Mouse (Mus musculus) G1E (cell line): ENCODE results near the gene Fgfr2. TPM values are rescaled to one million over a fixed set of nuclear protein-coding genes. Genes with fewer than 3 reads are reported as not detected.

ENCODE experiments used
- ATAC-seq: 2 replicates; pipeline ENCODE4 v1.8.0; 2016; ENCODE audit warnings: mild to moderate bottlenecking; ENCODE audit not compliant: insufficient number of reproducible peaks, poor library complexity, low FRiP score, severe bottlenecking; ENCODE audit errors: extremely low read depth
- DNase-seq: peaks from one replicate; pipeline ENCODE4 v3.0.0; 2012; ENCODE audit warnings: low spot score
- H3K27me3 ChIP-seq: 2 replicates; pipeline ENCODE4 v1.6.1; 2012; ENCODE audit warnings: mild to moderate bottlenecking, low read length, inconsistent platforms; ENCODE audit not compliant: insufficient read depth
- H3K36me3 ChIP-seq: replicated peaks from 2 replicates; pipeline ENCODE3; 2012; ENCODE audit warnings: mild to moderate bottlenecking, inconsistent platforms
- H3K4me1 ChIP-seq: 2 replicates; pipeline ENCODE4 v1.6.1; 2012; ENCODE audit warnings: low read depth, low read length, inconsistent platforms, mixed read lengths; ENCODE audit not compliant: insufficient read depth
- H3K4me3 ChIP-seq: 2 replicates; pipeline ENCODE4 v1.5.1; 2012; ENCODE audit warnings: low read depth, mild to moderate bottlenecking, inconsistent platforms, low read length, moderate library complexity, mixed read lengths
- H3K9me3 ChIP-seq: replicated peaks from 2 replicates; pipeline ENCODE4 v1.6.1; 2012; ENCODE audit warnings: inconsistent platforms
- CTCF ChIP-seq: IDR thresholded peaks from 2 replicates; pipeline ENCODE4 v1.5.1; 2012; ENCODE audit warnings: low read depth, low read length, inconsistent platforms, mixed read lengths
- GATA1 ChIP-seq: IDR thresholded peaks from 2 replicates; pipeline ENCODE4 v1.6.1; 2012; ENCODE audit warnings: borderline replicate concordance, low read length, inconsistent platforms, mixed read lengths
- GATA2 ChIP-seq: IDR thresholded peaks from 2 replicates; pipeline ENCODE4 v1.6.1; 2012; ENCODE audit warnings: low read depth, low read length, inconsistent platforms, borderline replicate concordance
- POLR2AphosphoS5 ChIP-seq: IDR thresholded peaks from 2 replicates; pipeline ENCODE4 v1.6.1; 2012; ENCODE audit warnings: low read depth, low read length, inconsistent platforms; ENCODE audit not compliant: insufficient replicate concordance
- TAL1 ChIP-seq: conservative IDR thresholded peaks from 2 replicates; pipeline ENCODE4 v1.6.1; 2012; ENCODE audit warnings: low read depth, low read length, inconsistent platforms, mixed read lengths
- polyA plus RNA-seq: library from polyadenylated mRNA; stranded (reverse); fragments of >175 nt; gene quantifications from 2 replicates; pipeline ENCODE4 v1.2.3, GENCODE M21; 2012
- total RNA-seq, 2 experiments: library from RNA; stranded (forward) in 1 of 2; stranded (reverse) in 1 of 2; fragments of 200-1000 nt in 1 of 2; fragments of >200 nt in 1 of 2; fragmentation: Nextera tagmentation in 1 of 2; gene quantifications; 2 replicates each; pipeline ENCODE4 v1.2.3; 2014 to 2017

Gene Fgfr2
- total and polyA plus RNA-seq, 3 experiments: 0.22 TPM; not detected in 2

GRCm38 (mm10) chr7:132803962-132804361, 319.2 kb downstream of the Fgfr2 start:
- Histone ChIP-seq H3K27me3 (no peaks in the 10 kb centered on the region), H3K4me1 (peaks cover 77% of the 10 kb centered on the region), H3K9me3 (no peaks in the 10 kb centered on the region), H3K36me3 (peaks cover 85% of the 10 kb centered on the region), H3K4me3 (no peak overlapping the region)
- DNase-seq: peak; percentile 60
- ATAC-seq: peak; percentile 66
- TF ChIP-seq TAL1 (no peak), CTCF (no peak), POLR2AphosphoS5 (no peak), GATA2 (no peak), GATA1 (no peak)

- ATAC-seq (no peak), DNase-seq (no peak)
- no peak for TF ChIP-seq GATA2
- no peak for TF ChIP-seq POLR2AphosphoS5
- TF ChIP-seq TAL1: no peak
- no peak for TF ChIP-seq CTCF
- TF ChIP-seq GATA1: no peak
- peaks cover 91% of the 10 kb centered on the region for H3K36me3 ChIP-seq
- H3K27me3 ChIP-seq: no peaks in the 10 kb centered on the region
- H3K9me3 ChIP-seq: no peaks in the 10 kb centered on the region
- no peak overlapping the region for H3K4me3 ChIP-seq
- H3K4me1 ChIP-seq: peaks cover 71% of the 10 kb centered on the region
Measured at GRCm38 (mm10) chr7:132803336-132803735, 319.8 kb downstream of the Fgfr2 start.

GRCm38 (mm10) chr7:132802691-132803090, 320.5 kb downstream of the Fgfr2 start:
- Histone ChIP-seq H3K4me1 (peaks cover 66% of the 10 kb centered on the region), H3K9me3 (no peaks in the 10 kb centered on the region)
- no peak for ATAC-seq

GRCm38 (mm10) chr7:132802066-132802465, 321.1 kb downstream of the Fgfr2 start:
- H3K4me1 ChIP-seq: peaks cover 59% of the 10 kb centered on the region
- no peak for ATAC-seq
- H3K36me3 ChIP-seq: peaks cover 93% of the 10 kb centered on the region

More at GRCm38 (mm10) chr7:132802691-132803090, 320.5 kb downstream of the Fgfr2 start:
- H3K4me3 ChIP-seq: no peak overlapping the region
- no peak for TF ChIP-seq POLR2AphosphoS5
- TF ChIP-seq TAL1: no peak
- no peak for TF ChIP-seq GATA1
- TF ChIP-seq GATA2: no peak
- no peak for TF ChIP-seq CTCF
- H3K36me3 ChIP-seq: peaks cover 94% of the 10 kb centered on the region
- DNase-seq: no peak
- H3K27me3 ChIP-seq: no peaks in the 10 kb centered on the region

GRCm38 (mm10) chr7:132801509-132801908, 321.6 kb downstream of the Fgfr2 start:
- peaks cover 54% of the 10 kb centered on the region for H3K4me1 ChIP-seq
- H3K36me3 ChIP-seq: peaks cover 90% of the 10 kb centered on the region
- H3K27me3 ChIP-seq: no peaks in the 10 kb centered on the region
- TF ChIP-seq GATA1: no peak
- no peak for TF ChIP-seq TAL1
- TF ChIP-seq POLR2AphosphoS5: no peak
- no peak for TF ChIP-seq CTCF
- TF ChIP-seq GATA2: no peak
- DNase-seq (no peak), ATAC-seq (no peak)
- H3K4me3 ChIP-seq: no peak overlapping the region
- no peaks in the 10 kb centered on the region for H3K9me3 ChIP-seq

More at GRCm38 (mm10) chr7:132802066-132802465, 321.1 kb downstream of the Fgfr2 start:
- H3K4me3 ChIP-seq: no peak overlapping the region
- H3K9me3 ChIP-seq: no peaks in the 10 kb centered on the region
- no peak for TF ChIP-seq GATA2
- DNase-seq: no peak
- no peaks in the 10 kb centered on the region for H3K27me3 ChIP-seq

- no peaks in the 10 kb centered on the region for H3K27me3 ChIP-seq
- H3K36me3 ChIP-seq: peaks cover 90% of the 10 kb centered on the region
- no peak overlapping the region for H3K4me3 ChIP-seq
- TF ChIP-seq POLR2AphosphoS5: no peak
- TF ChIP-seq GATA2: no peak
- no peak for TF ChIP-seq GATA1
- no peak for TF ChIP-seq TAL1
- no peak for TF ChIP-seq CTCF
- no peaks in the 10 kb centered on the region for H3K9me3 ChIP-seq
- no peak for ATAC-seq
- DNase-seq: no peak
- peaks cover 48% of the 10 kb centered on the region for H3K4me1 ChIP-seq
Measured at GRCm38 (mm10) chr7:132800868-132801267, 322.3 kb downstream of the Fgfr2 start.
